Comparison of ENCODE assay signal across 8 mouse cellular contexts in the genomic region with DNA sequence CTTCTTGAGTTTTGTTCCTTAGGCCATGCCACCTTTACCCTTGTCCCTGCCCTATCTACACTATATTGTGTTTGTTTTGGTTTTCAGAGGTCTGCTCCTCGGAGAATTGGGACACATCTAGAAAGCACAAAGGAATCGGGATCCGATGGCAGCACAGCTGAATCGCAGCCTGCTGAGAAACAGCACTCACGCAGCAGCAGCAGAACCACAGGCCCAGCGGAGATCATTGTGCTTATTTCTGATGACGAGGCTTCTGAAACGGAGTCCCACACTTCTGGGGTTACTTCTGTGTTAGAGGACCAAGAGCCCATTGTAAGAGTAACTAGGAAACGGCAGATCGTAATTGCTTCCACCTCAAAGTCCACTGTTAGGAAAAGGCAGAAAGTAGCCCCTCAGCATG. TPM values are rescaled to one million over a fixed set of nuclear protein-coding genes. Genes with fewer than 3 reads are reported as not detected.
DNase-seq lines count a peak whose midpoint lies in the region; ATAC-seq and TF ChIP-seq lines count a peak whose summit lies in the region.

No protein-coding gene starts in this region.

- no peak overlapping the region for H3K27ac ChIP-seq in liver, embryonic 11.5 days (ENCODE audit: low read depth, low read length)
- H3K27ac ChIP-seq in embryonic fibroblast, embryonic 13.5 days (ENCODE audit: insufficient read depth, low read length): no peak overlapping the region
- H3K27ac ChIP-seq in limb, embryonic 11.5 days (replicated peaks; ENCODE audit: low read depth, low read length): no peak overlapping the region
- H3K27ac ChIP-seq in neural tube, embryonic 15.5 days (replicated peaks): no peak overlapping the region

- H3K4me1 ChIP-seq in liver, embryonic 11.5 days (replicated peaks; ENCODE audit: control insufficient read depth, insufficient read depth, low read length): peaks cover 39% of the 10 kb centered on the region
- H3K4me1 ChIP-seq in embryonic fibroblast, embryonic 13.5 days (ENCODE audit: control insufficient read depth, insufficient read depth, low read length): peaks cover 11% of the 10 kb centered on the region
- H3K4me1 ChIP-seq in limb, embryonic 11.5 days (ENCODE audit: control insufficient read depth, insufficient read depth, low read length): peaks cover 11% of the 10 kb centered on the region
- peaks cover 39% of the 10 kb centered on the region for H3K4me1 ChIP-seq in neural tube, embryonic 15.5 days

- peak overlapping the region; percentile 83 for H3K4me2 ChIP-seq in liver, embryonic 11.5 days
- peak overlapping the region; percentile 74 for H3K4me2 ChIP-seq in limb, embryonic 11.5 days (ENCODE audit: low read depth, severe bottlenecking)
- H3K4me2 ChIP-seq in neural tube, embryonic 15.5 days: peak overlapping the region; percentile 74

- TF ChIP-seq CTCF in embryonic fibroblast, embryonic 13.5 days (IDR thresholded peaks at IDR 0.05; ENCODE audit: borderline replicate concordance, insufficient read depth, low read length): no peak

- no peak for DNase-seq in liver, embryonic 11.5 days (ENCODE audit: low spot score)
- no peak for DNase-seq in liver
- DNase-seq in limb, embryonic 11.5 days (ENCODE audit: low spot score): no peak
- no peak for DNase-seq in yolk sac, embryonic 10.5 days (ENCODE audit: low spot score)
- DNase-seq in right cerebral cortex, adult 18-20 months: no peak
- no peak for DNase-seq in spleen, postnatal 36 days (ENCODE audit: low spot score in 2 of 2)

- TF ChIP-seq POLR2A in embryonic fibroblast, embryonic 13.5 days (IDR thresholded peaks at IDR 0.05; ENCODE audit: low read depth, low read length): no peak

- peaks cover 36% of the 10 kb centered on the region; the same call in 1 of the 2 replicates for H3K36me3 ChIP-seq in liver, embryonic 11.5 days (ENCODE audit: control insufficient read depth, insufficient read depth, low read length)
- H3K36me3 ChIP-seq in limb, embryonic 11.5 days (ENCODE audit: control insufficient read depth, insufficient read depth, low read length): peaks cover 15% of the 10 kb centered on the region; the same call in 1 of the 2 replicates
- peaks cover 48% of the 10 kb centered on the region for H3K36me3 ChIP-seq in neural tube, embryonic 15.5 days

- peak overlapping the region; percentile 98 for H3K9ac ChIP-seq in liver, embryonic 11.5 days (ENCODE audit: low read depth, low read length)
- H3K9ac ChIP-seq in limb, embryonic 11.5 days (ENCODE audit: low read length): no peak overlapping the region
- H3K9ac ChIP-seq in neural tube, embryonic 15.5 days (replicated peaks): no peak overlapping the region

- no peaks in the 10 kb centered on the region for H3K27me3 ChIP-seq in liver, embryonic 11.5 days (replicated peaks; ENCODE audit: control insufficient read depth, insufficient read depth, low read length)
- no peaks in the 10 kb centered on the region for H3K27me3 ChIP-seq in limb, embryonic 11.5 days (ENCODE audit: control insufficient read depth, insufficient read depth, low read length)
- H3K27me3 ChIP-seq in neural tube, embryonic 15.5 days (replicated peaks): no peaks in the 10 kb centered on the region

- H3K4me3 ChIP-seq in liver, embryonic 11.5 days (ENCODE audit: low read depth, low read length): peak overlapping the region; percentile 97
- H3K4me3 ChIP-seq in embryonic fibroblast, embryonic 13.5 days (ENCODE audit: insufficient read depth, low read length): peak overlapping the region; percentile 95
- peak overlapping the region; percentile 96 for H3K4me3 ChIP-seq in limb, embryonic 11.5 days (ENCODE audit: low read depth, low read length)
- peak overlapping the region; percentile 91 for H3K4me3 ChIP-seq in neural tube, embryonic 15.5 days (replicated peaks)

- H3K9me3 ChIP-seq in liver, embryonic 11.5 days (ENCODE audit: control insufficient read depth, low read length): no peaks in the 10 kb centered on the region
- H3K9me3 ChIP-seq in limb, embryonic 11.5 days (ENCODE audit: control insufficient read depth, low read length): no peaks in the 10 kb centered on the region
- no peaks in the 10 kb centered on the region for H3K9me3 ChIP-seq in neural tube, embryonic 15.5 days (replicated peaks)

- ATAC-seq in liver, embryonic 11.5 days (replicated peaks; ENCODE audit: low FRiP score): no peak
- no peak for ATAC-seq in limb, embryonic 11.5 days (ENCODE audit: insufficient number of reproducible peaks, low FRiP score, low TSS enrichment, low read depth)
- no peak for ATAC-seq in neural tube, embryonic 15.5 days (ENCODE audit: low FRiP score)

- WGBS in liver, embryonic 11.5 days: 75% methylated on average over 10 of the region's 10 CpGs
- 78% methylated on average over 10 of the region's 10 CpGs for WGBS in limb, embryonic 11.5 days
- WGBS in neural tube, embryonic 15.5 days: 78% methylated on average over 10 of the region's 10 CpGs

RNA-seq across cellular contexts. Expression of gene Dnttip2, which starts 0.9 kb away (rescaled TPM):
- 93.7 and 102 TPM in 2 replicates for polyA plus RNA-seq in liver, embryonic 11.5 days (2014; fragmentation: Nextera tagmentation; extraction: Ambion mirVana)
- 79.8 and 82.5 TPM in 2 replicates for polyA plus RNA-seq in embryonic fibroblast, embryonic 13.5 days (2011; ENCODE audit: insufficient read length, low read depth, missing spikeins)
- 102 and 107 TPM in 2 replicates for polyA plus RNA-seq in limb, embryonic 11.5 days (2014; fragmentation: Nextera tagmentation; extraction: Ambion mirVana)
- 42.3 and 47.5 TPM in 2 replicates for polyA plus RNA-seq in neural tube, embryonic 15.5 days (2015; fragmentation: Nextera tagmentation; extraction: Ambion mirVana)

RNA-seq across cellular contexts. Expression of gene Bcar3, which starts 18.8 kb away (rescaled TPM):
- 10.1 and 12.2 TPM in 2 replicates for polyA plus RNA-seq in liver, embryonic 11.5 days (2014; fragmentation: Nextera tagmentation; extraction: Ambion mirVana)
- polyA plus RNA-seq in embryonic fibroblast, embryonic 13.5 days (2011; ENCODE audit: insufficient read length, low read depth, missing spikeins): 4.2 and 5.1 TPM in 2 replicates
- polyA plus RNA-seq in limb, embryonic 11.5 days (2014; fragmentation: Nextera tagmentation; extraction: Ambion mirVana): 3.8 and 4.1 TPM in 2 replicates
- polyA plus RNA-seq in neural tube, embryonic 15.5 days (2015; fragmentation: Nextera tagmentation; extraction: Ambion mirVana): 5.5 and 7.4 TPM in 2 replicates

RNA-seq across cellular contexts. Expression of gene Gclm, which starts 29.8 kb away (rescaled TPM):
- 367 and 406 TPM in 2 replicates for polyA plus RNA-seq in liver, embryonic 11.5 days (2014; fragmentation: Nextera tagmentation; extraction: Ambion mirVana)
- polyA plus RNA-seq in embryonic fibroblast, embryonic 13.5 days (2011; ENCODE audit: insufficient read length, low read depth, missing spikeins): 56.5 and 58.3 TPM in 2 replicates
- 45.0 and 45.1 TPM in 2 replicates for polyA plus RNA-seq in limb, embryonic 11.5 days (2014; fragmentation: Nextera tagmentation; extraction: Ambion mirVana)
- 50.0 and 52.7 TPM in 2 replicates for polyA plus RNA-seq in neural tube, embryonic 15.5 days (2015; fragmentation: Nextera tagmentation; extraction: Ambion mirVana)
